Mouse (Mus musculus) embryonic facial prominence, embryonic 15.5 days (tissue): ENCODE measurements around the gene Kirrel3. TPM values are rescaled to one million over a fixed set of nuclear protein-coding genes. Genes with fewer than 3 reads are reported as not detected.

Experiments
- ATAC-seq: fragments of 200-750 bp; cut with Nextera tagmentation; 2 replicates; pipeline ENCODE4 v1.8.0; 2017; ENCODE audit warnings: low read depth, moderate TSS enrichment; ENCODE audit not compliant: insufficient number of reproducible peaks, low FRiP score, low TSS enrichment
- H3K27ac ChIP-seq: fragments of 300-500 bp; sonication (generic); replicated peaks from 2 replicates; pipeline ENCODE4 v1.5.1; 2015; ENCODE audit warnings: mild to moderate bottlenecking, inconsistent platforms
- H3K27me3 ChIP-seq: fragments of 300-500 bp; sonication (generic); 2 replicates; pipeline ENCODE4 v1.6.1; 2015; ENCODE audit warnings: inconsistent platforms
- H3K36me3 ChIP-seq: fragments of 300-500 bp; sonication (generic); 2 replicates; pipeline ENCODE4 v1.6.1; 2015; ENCODE audit warnings: mild to moderate bottlenecking, inconsistent platforms
- H3K4me1 ChIP-seq: fragments of 300-500 bp; sonication (generic); 2 replicates; pipeline ENCODE4 v1.6.1; 2015; ENCODE audit warnings: inconsistent platforms
- H3K4me2 ChIP-seq: fragments of 300-500 bp; sonication (generic); replicated peaks from 2 replicates; pipeline ENCODE4 v1.6.1; 2015; ENCODE audit warnings: mild to moderate bottlenecking, inconsistent platforms
- H3K4me3 ChIP-seq: fragments of 300-500 bp; sonication (generic); replicated peaks from 2 replicates; pipeline ENCODE4 v1.5.1; 2015; ENCODE audit warnings: mild to moderate bottlenecking, inconsistent platforms
- H3K9ac ChIP-seq: fragments of 300-500 bp; sonication (generic); 2 replicates; pipeline ENCODE4 v1.6.1; 2015; ENCODE audit warnings: inconsistent platforms
- H3K9me3 ChIP-seq: fragments of 300-500 bp; sonication (generic); replicated peaks from 2 replicates; pipeline ENCODE4 v1.6.1; 2016; ENCODE audit warnings: inconsistent platforms
- WGBS: fragments of 180-500 bp; shearing (Covaris S2); methylation state at CpG from one replicate; pipeline ENCODE4 v1.1.7; 2015; 5-methylcytosine and 5-hydroxymethylcytosine counted together
- polyA plus RNA-seq: library from polyadenylated mRNA; unstranded; fragments of >200 nt; fragmentation: Nextera tagmentation; extraction: Ambion mirVana; gene quantifications from 2 replicates; pipeline ENCODE4 v1.2.1, GENCODE M21; 2015

The Kirrel3 gene
- polyA plus RNA-seq, 1 experiment from 2014 or later = 6.6 TPM

- ATAC-seq = no peak
- Histone ChIP-seq H3K27ac (no peak overlapping the region), H3K9me3 (no peaks in the 10 kb centered on the region), H3K27me3 (no peaks in the 10 kb centered on the region), H3K4me2 (no peak overlapping the region), H3K9ac (no peak overlapping the region), H3K36me3 (no peaks in the 10 kb centered on the region), H3K4me3 (no peak overlapping the region), H3K4me1 (peaks cover 19% of the 10 kb centered on the region; the same call in 1 of the 2 replicates)
- WGBS = 72% methylated on average over 2 of the region's 2 CpGs
Observed at GRCm38 (mm10) chr9:34995078-34995477, 509.4 kb downstream of the Kirrel3 start.

DNA sequence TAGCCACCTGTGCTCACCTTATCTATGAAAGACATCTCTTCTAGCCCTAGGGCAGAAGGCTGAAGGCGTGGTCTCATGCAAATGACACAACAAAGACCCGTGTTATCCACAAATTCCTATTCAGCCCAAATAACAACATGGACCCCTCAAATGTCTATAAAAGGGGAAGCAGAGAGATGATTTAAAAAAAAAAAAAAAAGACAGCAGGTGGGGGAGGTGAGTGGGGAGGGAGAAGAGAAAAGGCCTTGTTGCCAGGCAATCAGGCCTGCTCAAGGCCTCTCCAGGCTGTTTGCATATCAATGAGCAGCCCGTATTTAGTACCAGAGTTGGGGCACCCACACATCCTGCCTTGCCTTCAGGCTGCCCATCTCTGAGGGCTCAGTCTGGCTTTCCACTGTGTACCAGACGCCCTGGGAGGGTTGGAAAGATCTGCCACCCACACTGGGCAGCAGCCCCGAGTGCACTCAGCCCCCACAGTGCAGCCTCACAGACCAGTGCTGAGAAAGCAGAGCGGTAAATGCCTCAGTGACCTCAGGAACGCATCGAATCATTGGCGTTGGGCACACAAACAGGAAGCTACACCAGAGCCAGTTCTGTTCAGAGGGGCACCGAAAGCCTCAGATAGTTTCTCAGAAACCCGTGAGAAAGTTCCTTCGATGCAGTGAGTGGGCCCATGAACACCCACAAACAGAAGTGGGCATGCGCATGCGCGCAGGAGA is 510.1 kb downstream of the Kirrel3 start:
- H3K27me3 ChIP-seq = no peaks in the 10 kb centered on the region
- no peak overlapping the region for H3K4me3 ChIP-seq
- no peaks in the 10 kb centered on the region for H3K9me3 ChIP-seq
- no peak overlapping the region for H3K9ac ChIP-seq
- WGBS = 53% methylated on average over 15 of the region's 15 CpGs
- no peaks in the 10 kb centered on the region for H3K36me3 ChIP-seq
- H3K27ac ChIP-seq = no peak overlapping the region
- H3K4me1 ChIP-seq = peaks cover 19% of the 10 kb centered on the region; the same call in 1 of the 2 replicates
- H3K4me2 ChIP-seq = no peak overlapping the region
- ATAC-seq = 0 out of 2 replicates have a peak, but pooled peaks have one; percentile 17

GRCm38 (mm10) chr9:34997880-34998865 is 512.5 kb downstream of the Kirrel3 start:
- H3K4me2 ChIP-seq = no peak overlapping the region
- H3K4me1 ChIP-seq = peaks cover 19% of the 10 kb centered on the region; the same call in 1 of the 2 replicates
- no peak overlapping the region for H3K9ac ChIP-seq
- WGBS = 31% methylated on average over 9 of the region's 9 CpGs
- no peak overlapping the region for H3K4me3 ChIP-seq
- no peaks in the 10 kb centered on the region for H3K9me3 ChIP-seq
- no peaks in the 10 kb centered on the region for H3K27me3 ChIP-seq
- H3K27ac ChIP-seq = no peak overlapping the region
- H3K36me3 ChIP-seq = no peaks in the 10 kb centered on the region
- ATAC-seq = peak; percentile 49

GRCm38 (mm10) chr9:35004113-35004512 is 518.4 kb downstream of the Kirrel3 start:
- no peaks in the 10 kb centered on the region for H3K36me3 ChIP-seq
- no peak overlapping the region for H3K4me3 ChIP-seq
- H3K27me3 ChIP-seq = no peaks in the 10 kb centered on the region
- no peak overlapping the region for H3K27ac ChIP-seq
- ATAC-seq = no peak
- no peak overlapping the region for H3K9ac ChIP-seq
- H3K9me3 ChIP-seq = no peaks in the 10 kb centered on the region
- H3K4me1 ChIP-seq = 0 out of 2 replicates have a peak, but pooled peaks cover 14% of the 10 kb centered on the region
- WGBS = 48% methylated on average over 4 of the region's 4 CpGs
- no peak overlapping the region for H3K4me2 ChIP-seq

DNA sequence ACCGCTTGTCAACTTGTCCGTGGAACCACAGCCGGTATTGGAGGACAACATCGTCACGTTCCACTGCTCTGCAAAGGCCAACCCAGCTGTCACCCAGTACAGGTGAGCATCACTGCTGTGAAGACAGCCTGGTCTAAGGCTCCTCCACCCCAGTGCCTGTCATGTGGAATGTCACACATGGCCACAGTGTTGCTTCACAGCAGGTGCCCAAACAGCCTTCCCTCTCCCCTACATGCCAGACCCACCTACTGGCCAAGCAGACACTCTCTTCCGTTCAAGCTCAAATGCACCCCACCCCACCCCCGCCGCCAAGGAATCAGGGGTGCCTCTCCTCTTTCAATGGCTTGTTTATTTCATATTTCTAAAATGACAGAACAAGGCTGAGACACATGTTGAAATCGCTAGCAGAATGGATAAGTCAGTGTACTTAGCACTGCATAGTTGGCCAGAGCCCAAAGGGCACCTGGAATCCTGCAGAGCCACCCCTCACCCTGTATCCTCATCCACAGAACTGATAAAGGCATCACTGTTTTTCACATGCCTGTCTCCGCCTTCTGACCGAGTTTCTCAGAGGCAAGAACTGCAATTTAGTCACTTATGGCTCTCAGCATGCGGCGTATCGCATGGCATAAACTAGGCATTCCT is 522.1 kb downstream of the Kirrel3 start:
- no peaks in the 10 kb centered on the region for H3K27me3 ChIP-seq
- H3K4me3 ChIP-seq = no peak overlapping the region
- no peak overlapping the region for H3K27ac ChIP-seq
- H3K9me3 ChIP-seq = no peaks in the 10 kb centered on the region
- H3K4me1 ChIP-seq = 0 out of 2 replicates have a peak, but pooled peaks cover 14% of the 10 kb centered on the region
- no peak for ATAC-seq
- WGBS = 74% methylated on average over 14 of the region's 14 CpGs
- no peaks in the 10 kb centered on the region for H3K36me3 ChIP-seq
- H3K4me2 ChIP-seq = no peak overlapping the region
- H3K9ac ChIP-seq = no peak overlapping the region

GRCm38 (mm10) chr9:35016762-35017161 is 531.1 kb downstream of the Kirrel3 start:
- no peak overlapping the region for H3K4me2 ChIP-seq
- 58% methylated on average over 4 of the region's 4 CpGs for WGBS
- peaks cover 11% of the 10 kb centered on the region; the same call in 1 of the 2 replicates for H3K4me1 ChIP-seq
- H3K36me3 ChIP-seq = no peaks in the 10 kb centered on the region
- H3K4me3 ChIP-seq = no peak overlapping the region
- H3K9me3 ChIP-seq = no peaks in the 10 kb centered on the region
- ATAC-seq = no peak
- H3K27me3 ChIP-seq = no peaks in the 10 kb centered on the region
- H3K9ac ChIP-seq = no peak overlapping the region
- no peak overlapping the region for H3K27ac ChIP-seq

- 20% methylated on average over 13 of the region's 13 CpGs for WGBS
- Histone ChIP-seq H3K9ac (no peak overlapping the region), H3K4me1 (peaks cover 11% of the 10 kb centered on the region; the same call in 1 of the 2 replicates), H3K27ac (no peak overlapping the region), H3K9me3 (no peaks in the 10 kb centered on the region), H3K4me3 (no peak overlapping the region), H3K36me3 (no peaks in the 10 kb centered on the region), H3K27me3 (no peaks in the 10 kb centered on the region), H3K4me2 (0 out of 2 replicates have a peak overlapping the region, but pooled peaks have one; percentile 19)
- ATAC-seq = no peak
Observed at GRCm38 (mm10) chr9:35017563-35017962, 531.9 kb downstream of the Kirrel3 start.

DNA sequence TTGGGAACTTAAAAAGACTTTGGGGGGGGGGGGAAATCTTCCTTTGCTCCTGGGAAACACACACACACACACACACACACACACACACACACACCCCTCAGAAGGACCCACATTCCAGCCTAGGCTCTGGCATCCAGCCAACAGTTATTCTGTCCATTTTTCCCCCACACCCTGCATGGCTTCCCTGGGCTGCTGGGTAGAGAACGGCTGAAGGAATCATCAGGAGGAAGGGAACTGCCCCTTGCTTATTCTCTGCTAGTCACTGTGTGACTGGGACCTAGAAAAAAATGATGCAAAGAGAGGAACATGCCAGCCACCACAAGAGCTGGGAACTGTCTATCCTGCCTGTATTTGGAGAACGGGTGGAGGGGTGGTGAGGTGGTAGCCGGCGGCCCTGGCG is 532.4 kb downstream of the Kirrel3 start:
- Histone ChIP-seq H3K9ac (no peak overlapping the region), H3K4me3 (no peak overlapping the region), H3K4me2 (no peak overlapping the region), H3K27ac (no peak overlapping the region), H3K9me3 (no peaks in the 10 kb centered on the region), H3K4me1 (peaks cover 11% of the 10 kb centered on the region; the same call in 1 of the 2 replicates), H3K27me3 (no peaks in the 10 kb centered on the region), H3K36me3 (no peaks in the 10 kb centered on the region)
- no peak for ATAC-seq
- 32% methylated on average over 5 of the region's 5 CpGs for WGBS

GRCm38 (mm10) chr9:35019372-35019771 is 533.7 kb downstream of the Kirrel3 start:
- WGBS = 4% methylated on average over 3 of the region's 3 CpGs
- ATAC-seq = no peak
- no peak overlapping the region for H3K4me3 ChIP-seq

GRCm38 (mm10) chr9:35020015-35020653 is 534.4 kb downstream of the Kirrel3 start:
- H3K27me3 ChIP-seq = peaks cover 6% of the 10 kb centered on the region; the same call in 1 of the 2 replicates
- no peaks in the 10 kb centered on the region for H3K36me3 ChIP-seq
- no peak overlapping the region for H3K4me2 ChIP-seq
- H3K9ac ChIP-seq = no peak overlapping the region
- ATAC-seq = no peak
- 57% methylated on average over 11 of the region's 11 CpGs for WGBS
- no peak overlapping the region for H3K27ac ChIP-seq
- no peaks in the 10 kb centered on the region for H3K9me3 ChIP-seq
- no peak overlapping the region for H3K4me3 ChIP-seq
- peaks cover 20% of the 10 kb centered on the region for H3K4me1 ChIP-seq

More at GRCm38 (mm10) chr9:35019372-35019771, 533.7 kb downstream of the Kirrel3 start:
- Histone ChIP-seq H3K4me2 (no peak overlapping the region), H3K36me3 (no peaks in the 10 kb centered on the region), H3K4me1 (peaks cover 12% of the 10 kb centered on the region), H3K27me3 (peaks cover 5% of the 10 kb centered on the region; the same call in 1 of the 2 replicates), H3K9ac (no peak overlapping the region), H3K27ac (no peak overlapping the region), H3K9me3 (no peaks in the 10 kb centered on the region)
